Mouse (Mus musculus) cortical plate, adult 2 months (tissue): Measurements from ENCODE around the gene Kcnab2.

Experiments used
- CTCF ChIP-seq: fragments of 200-500 bp; IDR thresholded peaks from 2 replicates; pipeline ENCODE4 v1.5.1; 2011; ENCODE audit warnings: mild to moderate bottlenecking, control low read depth, low read length; ENCODE audit not compliant: insufficient read depth; ENCODE audit errors: extremely low read depth
- POLR2A ChIP-seq: fragments of 200-500 bp; IDR thresholded peaks from 2 replicates; pipeline ENCODE4 v1.6.1; 2011; ENCODE audit warnings: mild to moderate bottlenecking, low read length, control low read depth; ENCODE audit not compliant: insufficient read depth; ENCODE audit errors: extremely low read depth

DNA sequence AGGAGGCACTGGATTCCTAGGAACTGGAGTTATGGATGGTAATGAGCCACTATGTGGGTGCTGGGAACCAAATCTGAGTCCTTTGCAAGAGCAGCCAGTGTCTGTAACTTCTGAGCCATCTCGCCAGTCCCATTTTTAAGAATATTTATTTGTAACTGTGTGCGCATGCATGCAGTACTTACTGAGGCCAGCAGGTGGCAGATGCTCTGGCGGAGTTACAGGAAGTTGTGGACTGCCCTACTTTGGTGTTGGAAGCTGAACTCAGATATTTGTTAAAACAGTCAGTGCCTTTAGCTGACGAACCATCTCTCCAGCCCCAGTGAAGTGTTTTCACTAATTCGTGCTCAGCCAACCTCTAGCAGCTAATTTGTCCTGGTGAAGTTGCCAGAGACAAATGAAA, 52.7 kb downstream of the Kcnab2 start:
- TF ChIP-seq CTCF (peak; percentile 39), POLR2A (no peak)
